Mouse (Mus musculus): ENCODE measurements around the gene Ski.

- TF ChIP-seq CTCF (IDR thresholded peaks at IDR 0.05): no peak
- no peak for TF ChIP-seq EP300 (IDR thresholded peaks at IDR 0.05; ENCODE audit: insufficient read depth, low read depth, low read length)
- TF ChIP-seq POLR2A (IDR thresholded peaks at IDR 0.05; ENCODE audit: insufficient read depth, low read depth, low read length): no peak
Measured at GRCm38 (mm10) chr4:155197726-155198125, 24.7 kb downstream of the Ski start.

All from heart, adult 2 months (tissue).